Mouse (Mus musculus) ovary, postnatal 36 days (tissue): ENCODE measurements around the gene Mest.

Experiments used
- DNase-seq: peaks from one replicate; pipeline ENCODE4 v3.0.0; 2022; ENCODE audit warnings: low spot score, mixed read lengths

The Mest gene

DNA sequence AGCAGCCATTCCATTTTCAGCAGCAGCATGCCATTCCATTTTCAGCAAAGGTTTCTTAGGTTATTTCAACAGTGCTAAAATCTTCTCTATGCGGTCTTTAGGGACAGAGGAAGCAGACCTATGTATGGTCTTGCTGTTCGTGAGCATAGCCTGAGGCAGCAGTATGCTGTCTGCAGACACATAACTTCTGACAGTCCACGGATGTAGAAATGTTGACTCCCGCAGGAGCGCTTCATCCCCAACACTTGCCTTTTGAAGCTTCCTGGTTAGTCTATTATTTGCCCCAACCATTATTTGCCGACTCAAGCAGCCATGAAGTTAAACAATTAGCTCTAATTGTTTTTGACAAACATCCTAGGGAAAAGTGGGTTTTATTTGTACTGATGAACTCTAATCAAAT, 14.2 kb upstream of the Mest start:
- DNase-seq = no peak

DNA sequence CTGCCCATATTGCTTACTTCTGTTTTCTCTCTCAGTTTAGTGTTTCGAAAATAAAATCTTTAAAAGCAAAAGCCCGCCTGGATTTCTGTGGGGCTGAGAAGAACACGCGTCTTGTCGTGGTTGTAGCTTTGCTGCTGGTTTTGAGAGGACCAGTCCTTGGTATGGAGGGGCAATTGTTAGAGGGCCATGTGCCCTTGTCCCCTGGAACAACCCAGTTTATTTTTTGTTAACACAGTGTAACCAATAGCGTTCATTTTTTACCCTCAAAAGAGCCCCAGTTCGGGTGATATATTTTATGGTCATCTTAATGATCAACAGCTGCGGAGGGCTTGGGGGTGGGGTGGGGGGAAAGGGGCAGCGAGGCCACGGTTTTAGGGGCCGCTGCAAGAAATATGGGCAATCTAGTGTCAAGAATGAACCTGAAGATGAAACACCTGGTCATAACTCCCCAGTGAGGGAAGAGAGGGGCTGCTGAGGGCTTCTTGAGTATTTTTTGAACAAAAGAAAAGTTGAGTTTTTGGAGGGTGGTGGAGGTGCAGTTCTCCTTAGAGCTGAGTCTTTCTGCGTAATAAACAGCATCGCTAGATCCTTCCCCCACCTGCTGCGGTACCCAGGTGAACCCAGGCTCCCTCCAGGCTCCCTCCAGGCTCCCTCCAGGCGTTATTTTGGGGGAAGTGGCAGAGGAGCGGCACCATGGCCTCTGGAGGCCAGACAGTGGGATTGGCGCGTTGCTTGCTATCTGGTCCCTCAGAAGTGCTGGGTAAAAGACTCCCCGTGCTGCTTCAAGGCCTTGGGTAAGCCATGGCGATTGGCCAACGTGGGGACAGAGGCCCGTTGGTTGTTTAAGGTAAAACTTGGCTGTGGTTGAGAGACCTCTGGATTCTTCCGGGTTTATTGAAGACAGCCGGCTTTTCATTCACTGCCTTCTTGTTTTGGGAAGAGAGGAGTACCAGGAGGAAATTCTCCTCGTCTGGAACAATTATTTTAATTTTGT, 12.7 kb upstream of the Mest start:
- peak; percentile 60 for DNase-seq

DNA sequence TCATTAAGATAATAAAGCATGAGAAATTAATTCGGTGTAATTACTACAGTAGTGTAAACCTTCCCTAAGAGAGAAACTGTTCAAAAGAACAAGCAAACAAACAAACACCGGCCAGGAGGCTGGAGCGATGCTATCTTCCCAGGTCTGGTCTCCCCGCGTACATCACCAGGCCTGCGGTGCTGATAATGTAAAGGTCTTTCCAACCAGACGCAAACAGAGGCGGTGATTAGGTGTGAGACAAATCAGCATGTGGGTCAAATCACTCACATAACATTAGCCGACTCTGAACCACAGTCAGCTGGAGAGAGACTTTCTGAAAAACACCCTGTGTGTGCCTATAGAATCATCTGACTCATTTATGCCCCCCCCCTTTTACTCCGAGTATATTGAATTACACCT, 12.0 kb upstream of the Mest start:
- DNase-seq = no peak

DNA sequence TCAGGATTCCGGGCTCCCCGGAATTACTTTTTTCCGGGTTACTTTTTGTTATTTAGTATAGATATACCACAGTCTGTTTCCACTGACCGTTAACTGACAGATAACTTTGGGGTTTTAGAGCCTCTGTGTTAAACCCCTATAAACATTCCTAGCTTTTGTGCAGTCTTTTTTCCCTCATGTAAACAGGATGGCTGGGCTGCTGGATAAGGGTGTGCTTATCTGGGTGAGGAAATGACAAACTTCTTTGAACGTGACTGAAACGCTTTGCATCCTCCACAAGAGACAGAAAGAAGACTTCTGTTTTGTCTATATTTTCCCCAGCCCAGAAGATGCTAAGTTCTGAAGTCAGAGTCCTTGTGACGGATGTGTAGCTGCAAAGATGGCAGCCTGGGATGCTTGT, 10.9 kb upstream of the Mest start:
- no peak for DNase-seq

DNA sequence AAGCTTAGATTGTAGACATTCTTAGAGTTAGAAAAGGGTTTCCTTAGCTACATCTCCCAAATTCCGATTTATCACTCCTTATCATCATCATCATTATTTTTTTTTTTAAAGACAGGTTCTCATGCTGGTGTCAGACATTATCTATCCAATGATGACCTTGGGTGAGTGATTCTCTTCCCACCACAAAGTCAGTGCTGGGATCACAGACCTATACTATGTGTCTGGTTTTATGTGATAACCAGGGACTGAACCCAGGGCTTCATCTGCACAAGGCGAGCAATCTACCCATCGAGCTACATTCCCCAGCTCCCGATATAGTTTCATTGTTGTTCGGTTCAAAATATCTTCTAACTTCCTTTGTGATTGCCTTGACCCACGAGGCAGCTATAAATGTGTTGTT, 9.9 kb upstream of the Mest start:
- no peak for DNase-seq

DNA sequence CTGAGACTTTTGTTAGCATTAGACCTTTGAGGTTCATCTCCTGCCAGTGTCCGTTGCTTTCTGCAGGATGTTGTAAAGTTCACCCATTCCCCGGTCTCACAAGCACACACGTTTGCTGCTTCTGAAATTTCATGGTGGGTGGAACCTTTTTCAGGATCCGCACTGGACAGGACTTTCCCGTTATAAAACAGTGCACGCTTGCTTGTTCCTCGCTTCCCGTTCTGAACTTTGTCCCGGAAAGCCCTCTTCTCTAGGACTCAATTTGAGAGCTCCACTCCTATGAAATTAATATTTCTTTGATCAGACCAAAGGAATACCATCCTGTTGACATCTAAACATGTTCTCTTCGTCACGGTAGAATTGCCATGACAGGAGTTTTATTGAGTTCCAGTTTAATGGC, 9.5 kb upstream of the Mest start:
- DNase-seq = no peak

DNA sequence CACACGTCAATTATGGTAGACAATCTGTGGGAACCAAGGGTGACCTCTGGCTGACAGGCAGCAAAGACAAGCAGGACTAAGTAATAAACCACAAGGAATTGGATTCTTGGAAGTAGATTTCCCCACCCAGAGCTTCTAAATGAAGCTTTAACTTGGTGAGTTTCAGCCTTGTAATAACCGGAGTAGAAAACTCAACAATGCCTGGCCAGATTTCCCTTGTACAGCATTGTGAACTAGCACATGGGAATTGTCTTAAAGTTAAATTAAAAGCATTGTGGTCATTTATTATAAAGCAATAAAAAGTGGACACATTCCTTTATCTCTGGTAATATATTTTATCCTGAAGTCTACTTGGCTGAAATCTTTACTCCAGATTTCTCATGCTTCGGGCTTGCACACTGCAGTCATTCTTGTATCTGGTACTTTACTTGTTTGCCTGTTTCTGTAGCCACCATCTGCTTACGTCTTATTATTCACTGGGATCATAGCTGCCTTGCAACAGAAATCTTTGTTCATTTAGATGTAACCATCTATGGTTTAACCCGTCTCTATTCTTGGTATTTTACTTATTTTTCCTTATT, 8.4 kb upstream of the Mest start:
- DNase-seq = no peak

DNA sequence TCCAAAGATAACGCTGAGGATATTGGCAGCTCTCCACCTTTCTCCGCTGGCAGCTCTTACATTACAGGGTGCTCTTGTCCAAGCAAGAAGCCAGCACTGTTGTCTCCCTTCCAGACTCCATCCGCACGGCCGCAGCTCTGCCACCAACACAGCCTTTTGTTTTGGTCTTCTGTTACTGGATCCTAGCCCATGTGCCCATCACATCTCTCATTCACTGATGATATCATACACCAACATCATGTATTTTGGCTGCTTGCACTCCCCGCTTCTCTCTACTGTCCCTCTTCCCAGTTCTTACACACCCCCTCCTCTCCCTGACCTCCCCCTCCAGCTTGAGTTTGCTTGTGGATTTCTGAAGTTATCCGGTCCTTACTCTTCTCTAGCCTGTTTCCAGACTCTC, 6.6 kb upstream of the Mest start:
- DNase-seq = no peak

DNA sequence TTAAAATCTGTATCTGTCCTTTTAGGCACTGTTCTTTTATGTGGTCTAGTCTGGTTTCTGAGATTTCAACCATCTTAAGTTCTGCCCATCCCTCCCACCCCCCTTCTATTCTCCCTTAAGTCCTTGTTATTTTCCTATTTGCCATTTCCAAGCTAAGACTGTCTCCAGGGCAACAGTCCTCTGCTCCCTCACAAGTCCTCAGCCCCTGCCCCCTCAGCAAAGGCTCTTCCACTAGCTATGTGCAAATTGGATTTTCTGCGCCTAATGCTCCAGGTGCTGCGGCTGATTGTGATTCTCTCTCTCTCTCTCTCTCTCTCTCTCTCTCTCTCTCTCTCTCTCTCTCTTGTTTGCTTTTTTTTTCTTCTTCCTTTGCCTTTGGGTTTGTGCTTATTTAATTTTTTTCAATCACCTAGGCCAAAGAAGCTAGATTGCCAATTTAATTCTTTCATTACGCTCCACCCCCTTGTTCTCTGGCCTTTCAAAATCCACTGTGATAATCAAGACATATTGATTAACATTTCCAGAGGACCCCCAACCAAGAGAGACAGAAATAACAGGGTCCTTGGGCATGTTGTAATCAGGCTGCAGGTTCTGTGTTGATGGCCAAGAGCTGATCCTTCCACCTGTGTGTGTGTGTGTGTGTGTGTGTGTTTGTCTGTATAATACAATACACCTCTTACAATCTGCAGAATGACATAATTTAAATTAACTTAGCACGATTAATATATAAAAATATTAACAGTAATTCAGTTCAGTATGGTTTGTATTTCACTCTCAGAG, 772 bp upstream of the Mest start:
- no peak for DNase-seq

DNA sequence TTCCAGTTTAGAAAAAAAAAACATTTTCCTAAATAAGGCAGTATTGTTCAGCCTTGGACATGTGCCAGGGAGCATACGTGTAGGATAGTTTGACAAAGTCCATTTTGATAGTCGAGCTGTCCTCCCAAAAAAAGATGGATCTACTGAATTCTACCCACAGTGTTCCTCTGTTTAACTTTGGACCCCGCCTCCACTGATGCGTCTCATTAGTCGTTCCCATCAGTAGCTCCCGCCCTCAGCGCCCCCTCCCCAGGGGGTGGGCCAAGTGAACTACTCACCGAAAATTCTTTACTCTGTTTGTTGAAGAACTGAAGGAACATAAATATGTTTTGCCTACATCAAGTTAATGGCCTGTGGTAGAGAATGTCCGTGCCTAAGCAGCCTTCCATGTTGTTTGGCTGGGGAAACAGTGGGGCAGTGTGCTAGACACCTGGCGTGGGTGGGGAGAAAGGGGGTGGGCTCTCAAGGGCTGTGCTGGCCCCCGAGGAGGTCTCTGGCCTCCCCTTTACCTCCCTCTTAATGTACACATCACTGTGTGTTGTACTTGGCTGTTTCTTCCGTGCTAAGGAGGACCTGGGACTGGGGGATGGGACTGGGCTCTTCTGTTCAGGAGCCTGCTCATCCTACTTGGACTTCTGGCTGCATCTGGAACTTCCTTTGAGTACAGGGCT, 7.1 kb downstream of the Mest start:
- no peak for DNase-seq

DNA sequence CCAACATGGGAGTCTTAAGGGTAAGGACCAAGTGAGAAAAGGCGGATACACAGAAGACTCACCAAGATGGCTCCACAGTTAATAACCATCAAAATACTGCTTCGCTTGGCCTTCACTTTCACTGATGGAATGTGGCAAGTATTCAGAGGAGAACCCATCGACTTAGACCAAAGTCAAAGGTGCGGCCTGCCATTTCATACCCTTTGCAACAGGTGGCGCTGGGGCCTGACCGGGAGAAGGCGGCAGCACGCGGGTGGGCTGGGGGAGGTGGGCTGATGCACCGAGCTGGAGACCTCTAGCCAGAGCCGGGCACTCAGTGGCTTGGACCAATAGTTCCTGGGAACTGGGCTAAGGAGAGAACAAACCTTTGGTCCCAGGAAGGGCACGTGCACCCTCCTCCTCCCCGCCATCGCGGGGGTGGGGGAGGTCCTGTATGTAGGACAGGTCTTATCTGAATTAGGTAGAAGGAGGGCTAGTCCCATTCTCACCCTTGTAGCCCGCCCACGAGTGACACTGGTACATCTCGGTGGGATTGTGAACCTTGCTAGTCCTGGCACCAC, 9.3 kb downstream of the Mest start:
- no peak for DNase-seq

DNA sequence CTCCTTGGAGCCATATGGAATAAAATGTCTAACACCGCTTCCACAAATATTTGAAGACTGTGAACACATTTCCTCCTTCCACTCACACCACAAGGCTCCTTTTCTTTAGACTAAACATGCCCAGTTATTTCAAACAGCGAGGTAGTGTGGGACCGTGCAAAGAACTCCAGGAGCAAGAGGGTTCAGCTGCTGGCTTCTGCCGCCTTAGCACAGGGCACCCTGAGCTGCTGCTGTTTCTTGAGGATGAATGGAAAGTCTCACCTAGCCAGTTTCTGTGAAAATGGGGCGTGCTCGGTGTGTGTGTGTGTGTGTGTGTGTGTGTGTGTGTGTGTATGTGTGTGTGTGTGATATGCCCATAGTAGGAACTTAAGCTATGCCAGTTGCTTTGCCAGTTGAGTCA, 11.1 kb downstream of the Mest start:
- DNase-seq = no peak

DNA sequence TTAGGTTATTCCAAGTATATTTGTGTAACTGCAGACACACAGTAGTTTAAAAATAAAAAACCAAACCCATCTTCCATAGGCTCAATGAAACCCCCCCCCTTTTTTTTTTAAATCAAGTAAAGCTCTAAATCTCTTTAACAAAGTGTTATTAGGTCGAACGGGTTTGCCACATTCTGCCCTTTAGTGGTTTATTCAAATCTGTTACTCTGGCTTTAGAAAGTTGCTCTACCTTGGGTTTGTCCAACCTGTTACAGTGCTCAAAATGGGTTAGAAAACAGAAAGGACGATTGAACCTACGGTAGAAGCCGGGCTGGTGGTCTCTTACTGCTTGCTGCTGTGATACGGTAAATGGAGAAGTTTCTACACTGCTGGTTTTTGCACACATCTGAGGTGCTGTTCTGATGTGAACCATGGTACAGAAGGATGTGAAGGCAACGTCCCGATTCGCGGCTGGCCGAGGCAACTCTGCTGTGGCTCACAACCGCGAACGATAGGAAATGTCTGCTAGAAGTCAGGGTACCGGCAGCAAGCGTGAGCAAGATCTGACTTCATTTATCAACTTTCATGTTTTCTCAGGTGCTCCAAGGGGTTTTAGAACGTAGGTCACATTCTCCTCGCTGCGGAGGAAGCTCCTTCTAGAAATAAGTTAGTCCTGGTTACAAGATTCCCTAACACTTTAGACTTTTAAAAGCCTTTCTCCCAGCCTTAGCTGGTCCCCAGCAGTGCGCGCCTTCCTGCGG, 11.8 kb downstream of the Mest start:
- no peak for DNase-seq

DNA sequence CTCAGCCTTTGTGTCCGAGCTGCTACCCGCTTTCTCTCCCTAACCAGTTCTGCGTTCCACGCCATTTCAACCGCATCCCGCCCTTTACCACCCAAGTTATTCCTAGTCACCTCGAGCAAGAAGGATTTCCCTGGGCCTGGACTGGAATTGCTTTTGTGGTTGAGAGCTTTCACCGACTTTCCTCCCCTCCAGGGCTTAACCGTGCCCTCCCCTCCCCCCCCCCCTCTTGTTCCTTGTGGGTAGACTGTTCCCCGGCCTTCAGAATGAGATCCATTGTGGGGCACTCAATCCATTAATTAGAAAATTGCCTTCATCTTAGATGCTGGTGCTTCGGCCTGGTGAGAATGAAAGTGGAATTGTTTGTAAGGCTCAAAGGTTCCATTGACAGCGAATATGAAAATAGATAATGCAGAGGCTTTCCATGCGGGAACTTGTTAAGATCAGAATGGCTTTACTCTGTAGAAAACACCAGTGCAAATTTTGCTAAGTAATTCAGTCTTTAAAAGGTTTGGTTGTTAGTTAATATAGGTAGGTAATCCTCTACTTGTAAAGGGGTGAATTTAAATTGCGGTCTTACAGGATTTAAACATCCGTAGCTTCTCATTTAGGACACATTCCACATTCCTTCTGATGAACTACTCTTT, 12.5 kb downstream of the Mest start:
- no peak for DNase-seq

DNA sequence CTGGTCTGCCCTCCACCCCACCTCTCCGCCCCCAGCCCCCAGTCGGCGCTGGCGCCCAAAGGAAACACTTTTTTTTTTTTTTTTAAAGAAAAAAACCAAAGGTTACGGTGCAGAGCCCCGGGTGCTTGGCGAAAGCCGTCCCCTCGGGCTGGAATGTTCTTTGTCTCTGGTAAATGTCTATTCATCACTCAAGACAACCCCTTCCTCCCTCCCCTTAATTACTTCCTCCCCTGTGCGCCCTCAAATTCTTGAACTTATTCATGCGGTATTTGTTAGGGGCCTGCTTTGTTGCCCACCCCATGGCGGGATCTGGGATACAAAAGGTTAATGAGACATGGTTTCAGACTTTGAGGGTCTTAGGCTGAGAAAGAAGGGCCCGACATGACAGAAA, 13.0 kb downstream of the Mest start:
- DNase-seq = no peak

DNA sequence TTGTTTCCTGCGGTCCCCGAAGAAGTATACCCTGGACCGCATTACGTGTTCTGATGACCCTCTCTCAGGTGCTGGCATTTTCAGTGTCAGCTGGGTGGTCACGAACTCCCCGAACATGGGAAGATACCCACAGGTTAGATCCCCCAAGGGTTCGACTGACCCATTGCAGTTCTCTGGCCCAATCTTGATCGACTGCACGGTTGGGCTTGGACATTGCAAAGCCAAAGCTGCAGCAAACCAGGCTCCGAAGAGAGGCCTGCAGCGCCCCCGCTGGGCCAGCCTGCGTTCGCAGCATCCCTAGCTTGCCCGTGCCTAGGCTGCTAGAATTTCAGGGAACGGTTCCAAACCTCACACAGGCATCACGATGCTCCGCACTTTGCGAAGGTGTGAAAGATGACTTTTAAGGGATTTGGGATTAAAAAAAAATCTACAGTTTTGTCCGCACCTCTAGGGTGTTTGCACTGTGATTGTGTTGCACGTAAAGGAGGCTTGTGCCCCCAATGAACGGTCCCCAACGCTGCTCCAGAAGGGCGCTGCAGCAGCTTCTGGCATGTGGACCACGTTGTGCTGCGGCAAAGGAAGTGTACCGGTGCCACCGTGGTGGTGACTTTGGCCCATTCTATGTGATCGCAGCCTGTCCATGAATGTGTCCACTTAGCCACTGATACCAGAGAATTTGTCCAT, 13.7 kb downstream of the Mest start:
- peak; percentile 72 for DNase-seq

DNA sequence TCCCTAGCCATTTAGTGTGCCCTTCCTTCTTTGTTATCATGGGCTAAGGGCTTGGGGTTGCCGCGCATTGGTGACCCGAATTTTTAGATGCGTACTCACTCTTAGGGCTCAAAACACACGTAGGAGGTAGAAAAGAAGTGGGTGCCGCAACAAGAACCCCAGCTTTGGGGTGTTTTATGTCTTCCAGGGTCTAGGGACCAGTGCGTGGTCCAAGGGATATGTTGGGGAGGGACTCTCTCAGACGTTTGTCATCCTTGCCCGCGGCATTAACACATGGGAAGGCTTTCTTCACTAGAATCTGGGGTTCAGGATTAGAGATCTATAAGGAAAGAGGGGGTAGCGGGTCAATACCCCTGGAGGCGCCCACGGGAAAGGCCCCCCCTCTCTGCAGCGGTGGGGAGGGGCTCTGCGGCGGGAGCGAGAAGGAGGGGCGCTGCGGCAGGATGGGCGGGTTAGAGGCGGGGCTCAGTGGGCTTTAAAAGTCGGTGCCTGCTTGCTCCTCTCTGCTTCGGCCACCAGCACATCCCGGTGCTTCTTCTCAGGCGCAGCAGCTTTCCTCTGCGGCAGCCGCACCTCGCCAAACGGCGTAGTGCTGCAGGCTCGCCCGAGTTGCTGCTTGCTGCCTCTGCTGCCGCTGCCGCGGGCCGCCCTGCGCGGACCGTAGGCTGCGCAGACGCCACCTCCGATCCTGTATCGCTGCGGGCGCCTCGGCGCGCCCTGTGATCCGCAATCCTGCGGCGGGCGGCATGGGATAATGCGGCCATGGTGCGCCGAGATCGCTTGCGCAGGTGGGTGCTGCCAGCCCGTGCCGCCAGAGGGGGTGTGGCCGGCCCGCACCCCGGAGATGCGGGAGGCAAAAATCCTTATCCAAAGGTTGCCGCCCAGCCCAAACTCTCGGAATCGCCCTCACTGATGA, 14.5 kb downstream of the Mest start:
- peak; percentile 70 for DNase-seq

DNA sequence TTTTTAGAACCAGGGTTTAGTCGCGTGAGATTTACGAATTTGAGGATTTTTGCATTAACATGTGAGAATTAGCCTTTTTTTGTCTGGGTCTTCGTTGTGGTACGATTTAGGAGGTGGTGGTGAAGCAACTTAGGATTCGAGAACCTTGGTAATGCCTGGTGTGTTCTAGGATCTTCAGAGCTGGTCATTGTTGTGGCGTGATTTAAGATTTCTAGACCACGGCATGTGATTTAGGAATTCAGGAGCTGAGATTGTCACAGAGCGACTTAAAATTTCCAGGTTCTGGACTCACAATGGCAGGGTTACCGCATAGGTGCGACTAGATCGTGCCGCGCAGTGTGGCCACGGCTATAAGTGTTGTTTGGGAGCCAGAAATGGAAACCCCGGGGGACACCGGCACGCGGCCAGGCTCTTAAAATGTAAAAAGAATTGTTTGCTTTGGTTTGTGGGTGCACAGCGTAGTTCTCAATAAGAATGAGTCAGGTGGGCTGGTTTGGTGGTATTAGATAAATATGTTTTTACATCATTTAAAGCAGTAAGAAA, 15.2 kb downstream of the Mest start:
- no peak for DNase-seq
